Mouse (Mus musculus): ENCODE data around the gene Mterf4.
"Not testable (repeated sequence)": the region's sequence is repeated elsewhere in the genome, so short reads cannot be mapped to it uniquely, and the experiment has no call there.

Mterf4 gene

DNA sequence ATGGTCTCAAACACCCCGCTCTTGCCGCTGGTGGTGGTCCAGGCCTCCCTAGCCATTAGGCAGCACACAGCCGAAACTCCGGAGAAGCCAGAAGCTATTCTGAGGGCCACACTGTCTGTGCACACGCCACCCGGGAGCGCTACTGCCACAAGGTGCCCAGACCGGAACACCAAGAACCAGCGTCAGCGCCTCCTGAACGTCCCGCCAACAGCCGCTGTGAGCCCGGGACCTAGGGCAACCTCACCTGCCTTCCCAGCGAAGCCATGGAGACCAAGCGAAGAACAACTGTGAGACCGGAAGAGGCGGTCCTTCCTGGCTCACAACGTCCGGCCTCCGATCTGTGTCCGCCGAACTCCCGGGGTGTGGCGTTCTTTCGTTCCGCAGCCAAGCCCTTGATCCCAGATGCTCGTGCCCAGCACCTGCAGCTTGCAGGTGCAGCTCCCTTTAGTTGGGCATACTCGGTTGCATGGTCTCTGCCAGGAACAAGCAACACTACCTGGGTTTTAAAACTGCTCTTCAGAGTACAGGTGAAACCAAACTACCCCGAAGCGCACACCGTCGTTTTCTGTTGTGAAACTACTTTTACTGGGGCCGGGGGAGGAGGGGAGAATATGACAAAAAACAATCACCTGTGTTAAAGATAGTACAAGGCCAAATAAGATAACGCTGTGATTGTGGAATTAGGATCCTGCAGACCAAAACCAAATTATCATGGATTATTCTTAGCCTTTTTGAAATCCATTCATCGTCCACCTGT is at the start of gene Mterf4:
Mterf4 (minus strand) TSS at position 335 of the 757 bp plus-strand sequence.
- peak; percentile 40 for DNase-seq (ENCODE audit: low read depth)

- DNase-seq (ENCODE audit: low read depth): no peak
Measured at GRCm38 (mm10) chr1:93352724-93353123, 47.0 kb upstream of the Mterf4 start.

DNA sequence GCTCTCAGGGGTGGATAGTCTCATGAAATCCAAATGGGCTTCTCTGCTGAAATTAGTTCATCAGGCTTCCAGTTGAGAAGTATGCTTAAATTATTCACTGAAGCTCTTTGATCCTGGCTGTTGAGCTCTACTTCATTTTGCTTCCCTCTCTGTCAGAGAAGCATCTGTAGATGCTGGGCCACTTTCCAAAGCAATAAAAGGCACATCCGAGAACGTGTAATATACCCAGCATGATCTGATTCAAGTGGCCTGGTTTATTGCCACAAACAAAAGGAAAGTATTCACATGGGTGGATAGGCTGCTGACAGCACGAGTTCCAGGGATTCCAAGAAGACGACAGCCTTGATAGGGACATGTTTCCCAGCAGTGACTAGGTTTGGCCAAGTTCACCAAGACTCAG is 44.0 kb upstream of the Mterf4 start:
- DNase-seq (ENCODE audit: low read depth): no peak

GRCm38 (mm10) chr1:93347176-93347575 is 41.5 kb upstream of the Mterf4 start:
- DNase-seq (ENCODE audit: low read depth): no peak

GRCm38 (mm10) chr1:93343504-93344047 is 37.9 kb upstream of the Mterf4 start:
- peak; percentile 91 for DNase-seq (ENCODE audit: low read depth)

- peak; percentile 88 for DNase-seq (ENCODE audit: low read depth)
Measured at GRCm38 (mm10) chr1:93342648-93343503, 37.2 kb upstream of the Mterf4 start, which contains the start of the genes Ppp1r7 and Pask. Ppp1r7 (plus strand) TSS chr1:93342854. Pask (minus strand) TSS chr1:93343482.

- DNase-seq (ENCODE audit: low read depth): no peak
Measured at GRCm38 (mm10) chr1:93334621-93335020, 28.9 kb upstream of the Mterf4 start.

DNA sequence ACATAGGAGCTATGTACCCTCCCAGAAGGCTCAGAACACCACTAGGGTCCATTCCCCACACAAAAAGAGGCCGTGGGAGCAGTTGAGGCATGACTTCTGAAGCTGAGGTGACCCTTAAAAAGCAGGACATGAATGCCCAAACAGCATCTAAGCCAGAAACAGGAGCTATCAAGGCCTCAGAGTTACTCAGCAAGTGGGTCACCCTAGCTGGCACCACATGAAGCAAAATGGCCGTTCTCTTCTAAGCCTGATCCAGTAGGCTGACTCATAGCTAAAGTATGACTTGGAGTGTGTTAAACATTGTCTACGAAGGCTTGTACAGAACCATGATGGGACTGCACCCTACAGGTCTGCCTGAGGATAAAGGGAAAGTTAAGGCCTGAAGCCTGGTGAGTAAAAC is 20.7 kb upstream of the Mterf4 start:
- no peak for DNase-seq (ENCODE audit: low read depth)

DNA sequence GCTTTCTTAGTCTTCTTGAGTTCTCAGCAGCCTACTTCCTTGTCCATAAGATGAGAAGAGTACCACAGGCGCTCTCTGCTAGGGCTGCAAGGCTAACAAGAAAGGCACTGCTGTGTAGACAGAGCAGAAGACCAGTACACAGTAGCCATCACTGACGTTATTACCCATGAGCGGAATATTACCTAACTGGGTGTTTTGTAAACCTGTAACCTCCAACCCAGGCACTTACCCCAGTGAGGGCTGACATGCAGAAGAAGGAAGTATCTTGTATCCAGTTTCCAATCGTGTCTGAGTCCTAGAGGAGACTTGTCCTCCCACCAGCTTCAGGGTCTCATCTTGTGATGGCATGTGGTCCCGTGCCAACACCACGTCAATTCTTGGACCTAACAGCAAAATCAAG is 18.3 kb upstream of the Mterf4 start:
- DNase-seq (ENCODE audit: low read depth): no peak

DNA sequence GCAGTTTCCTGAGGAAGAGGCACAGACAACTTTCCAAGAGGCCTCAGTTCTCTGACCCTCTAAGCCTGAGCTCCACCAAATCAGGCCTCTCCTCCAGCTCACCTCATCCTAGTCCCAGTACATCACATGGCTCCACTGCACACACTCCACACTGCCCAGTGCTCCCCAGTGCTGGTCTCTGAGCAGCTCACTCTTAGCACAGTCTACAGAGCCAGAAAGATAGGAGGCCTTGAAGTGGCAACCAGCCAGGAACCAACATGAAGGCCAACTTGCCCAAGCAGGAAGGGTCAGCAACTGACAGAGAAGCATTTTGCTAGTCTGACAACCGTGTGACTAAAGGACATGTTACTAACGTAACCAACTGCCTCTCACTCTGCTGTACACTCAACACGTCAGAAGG is 5.1 kb downstream of the Mterf4 start:
- no peak for DNase-seq (ENCODE audit: low read depth)

GRCm38 (mm10) chr1:93299791-93300190 is 5.9 kb downstream of the Mterf4 start:
- no peak for DNase-seq (ENCODE audit: low read depth)

DNA sequence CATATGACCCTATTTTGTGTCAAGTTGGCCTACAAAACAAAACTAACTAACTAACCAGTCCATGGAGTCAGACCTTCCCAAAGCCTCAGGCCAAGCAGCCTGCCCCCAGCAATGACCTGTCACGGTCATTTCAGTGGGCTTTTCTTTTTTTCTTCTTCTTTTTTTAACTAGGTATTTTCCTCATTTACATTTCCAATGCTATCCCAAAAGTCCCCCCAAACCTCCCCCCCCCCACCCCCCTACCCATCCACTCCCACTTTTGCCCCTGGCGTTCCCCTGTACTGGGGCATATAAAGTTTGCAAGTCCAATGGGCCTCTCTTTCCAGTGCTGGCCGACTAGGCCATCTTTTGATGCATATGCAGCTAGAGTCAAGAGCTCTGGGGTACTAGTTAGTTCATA is 11.2 kb downstream of the Mterf4 start:
- DNase-seq (ENCODE audit: low read depth): not testable (repeated sequence)

DNA sequence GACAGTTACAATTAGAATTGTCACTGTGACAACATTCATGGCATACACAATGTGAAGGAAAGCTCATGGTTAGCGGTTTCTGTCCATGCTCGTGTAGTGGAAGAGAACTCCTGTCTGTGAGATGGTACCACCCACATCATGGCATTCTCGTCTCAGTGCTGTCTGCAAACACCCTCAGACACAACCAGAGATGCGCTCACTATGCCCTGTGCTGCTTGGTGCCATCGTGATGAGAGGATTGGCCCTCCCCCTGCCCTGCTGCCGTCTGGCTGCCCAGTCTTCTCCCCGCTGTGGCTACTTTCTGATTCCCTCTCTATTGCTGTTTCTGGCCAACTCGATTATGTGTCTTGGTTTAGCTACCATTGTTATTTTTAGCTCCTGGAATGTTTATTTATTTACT is 13.7 kb downstream of the Mterf4 start:
- DNase-seq (ENCODE audit: low read depth): no peak

- no peak for DNase-seq (ENCODE audit: low read depth)
Measured at GRCm38 (mm10) chr1:93291591-93291990, 14.1 kb downstream of the Mterf4 start.

GRCm38 (mm10) chr1:93290956-93291355 is 14.8 kb downstream of the Mterf4 start:
- DNase-seq (ENCODE audit: low read depth): no peak

DNA sequence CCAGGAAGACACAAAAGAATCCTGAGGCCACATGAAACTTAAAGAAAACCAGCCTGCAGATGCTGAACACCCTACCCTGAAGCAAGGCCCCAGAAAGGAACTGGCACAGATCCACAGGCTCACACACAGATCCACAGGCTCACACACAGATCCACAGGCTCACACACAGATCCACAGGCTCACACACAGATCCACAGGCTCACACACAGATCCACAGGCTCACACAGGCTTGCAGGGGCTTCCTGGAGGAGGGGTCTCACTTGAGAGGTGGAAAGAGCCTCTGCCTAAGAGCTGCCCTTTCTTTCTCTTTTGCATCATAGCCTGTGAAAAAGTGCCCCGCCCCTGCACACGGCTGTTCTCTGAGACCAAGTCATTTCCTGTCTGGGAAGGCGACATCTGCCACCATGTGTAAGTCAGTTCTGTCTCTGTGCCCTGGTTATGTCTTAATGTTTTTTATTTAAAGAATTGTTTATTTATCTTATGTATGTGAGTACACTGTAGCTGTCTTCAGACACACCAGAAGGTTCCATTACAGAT is 16.0 kb downstream of the Mterf4 start:
- DNase-seq (ENCODE audit: low read depth): no peak

DNA sequence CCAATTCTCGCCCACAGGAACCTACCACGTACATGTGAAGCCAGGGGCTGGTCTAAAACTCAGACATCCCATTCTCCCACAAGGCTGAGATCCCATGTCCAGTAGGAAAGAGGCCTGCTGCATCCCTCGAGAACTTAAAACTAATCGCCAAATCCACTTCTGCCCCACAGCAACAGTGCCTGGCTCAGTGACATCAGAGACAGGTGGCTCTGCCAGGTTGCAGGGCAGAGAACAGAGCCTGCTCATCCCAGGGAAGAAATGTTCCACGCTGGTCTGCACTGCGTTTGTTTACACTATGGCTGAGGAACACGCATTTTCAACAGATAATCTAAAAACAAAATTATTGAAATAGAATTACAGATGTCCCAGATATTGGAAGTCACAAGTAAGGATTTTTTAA is 28.7 kb downstream of the Mterf4 start:
- no peak for DNase-seq (ENCODE audit: low read depth)

DNA sequence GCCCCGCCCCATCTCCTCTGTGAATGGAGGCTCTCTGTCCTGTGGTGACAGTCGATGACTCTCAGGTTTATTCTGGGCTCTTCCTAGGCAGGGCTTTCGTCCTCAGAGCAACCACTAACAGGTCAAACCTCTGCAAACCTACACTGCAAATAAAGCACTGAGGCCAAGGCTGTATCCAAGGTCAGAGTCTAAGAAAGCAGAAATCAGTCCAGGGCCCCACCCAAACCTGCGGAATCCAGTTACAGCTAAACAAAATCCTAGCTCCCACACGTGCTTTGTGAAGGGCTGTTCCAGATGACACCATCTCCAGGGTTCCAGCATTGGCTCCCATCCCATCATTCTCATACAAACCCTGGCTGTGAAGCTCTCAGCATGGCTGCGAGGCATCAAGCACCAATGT is 30.2 kb downstream of the Mterf4 start:
- no peak for DNase-seq (ENCODE audit: low read depth)

GRCm38 (mm10) chr1:93272409-93272821 is 33.3 kb downstream of the Mterf4 start:
- DNase-seq (ENCODE audit: low read depth): no peak

- no peak for DNase-seq (ENCODE audit: low read depth)
Measured at GRCm38 (mm10) chr1:93271751-93272150, 34.0 kb downstream of the Mterf4 start.

- DNase-seq (ENCODE audit: low read depth): no peak
Measured at GRCm38 (mm10) chr1:93270516-93271240, 35.0 kb downstream of the Mterf4 start.

- DNase-seq (ENCODE audit: low read depth): no peak
Measured at GRCm38 (mm10) chr1:93268246-93268645, 37.5 kb downstream of the Mterf4 start.

Data from fibroblast of lung, adult 2 months (primary cell).